Mouse (Mus musculus) forebrain, postnatal 0 days (tissue): ENCODE data around the gene A730061H03Rik. TPM values are rescaled to one million over a fixed set of nuclear protein-coding genes. Genes with fewer than 3 reads are reported as not detected.
A peak's percentile ranks its signal among the peaks of the same experiment; 100 is the strongest.

Experiments
- ATAC-seq: fragments of 200-750 bp; cut with Nextera tagmentation; 2 replicates; pipeline ENCODE4 v1.8.0; 2017; ENCODE audit warnings: mild to moderate bottlenecking, moderate library complexity
- DNase-seq: peaks from one replicate; pipeline ENCODE4 v3.0.0-alpha.2; 2015
- H3K27ac ChIP-seq: fragments of 300-500 bp; sonication (generic); 2 replicates; pipeline ENCODE4 v1.5.1; 2014; ENCODE audit warnings: low read depth, mild to moderate bottlenecking, antibody characterized with exemption, low read length, moderate library complexity, mixed read lengths
- H3K27me3 ChIP-seq: fragments of 300-500 bp; sonication (generic); 2 replicates; pipeline ENCODE4 v1.6.1; 2014; ENCODE audit warnings: mild to moderate bottlenecking, low read length, mixed read lengths; ENCODE audit not compliant: insufficient read depth
- H3K36me3 ChIP-seq: fragments of 300-500 bp; sonication (generic); 2 replicates; pipeline ENCODE4 v1.6.1; 2014; ENCODE audit warnings: mild to moderate bottlenecking, moderate library complexity; ENCODE audit not compliant: insufficient read depth
- H3K4me1 ChIP-seq: fragments of 300-500 bp; sonication (generic); 2 replicates; pipeline ENCODE4 v1.6.1; 2014; ENCODE audit warnings: antibody characterized with exemption; ENCODE audit not compliant: insufficient read depth
- H3K4me2 ChIP-seq: fragments of 300-500 bp; sonication (generic); 2 replicates; pipeline ENCODE4 v1.6.1; 2014; ENCODE audit warnings: low read depth, mild to moderate bottlenecking, moderate library complexity
- H3K4me3 ChIP-seq: fragments of 300-500 bp; sonication (generic); 2 replicates; pipeline ENCODE4 v1.5.1; 2014; ENCODE audit warnings: low read depth, low read length, mixed read lengths
- H3K9ac ChIP-seq: fragments of 300-500 bp; sonication (generic); 2 replicates; pipeline ENCODE4 v1.6.1; 2014; ENCODE audit warnings: mild to moderate bottlenecking
- H3K9me3 ChIP-seq: fragments of 300-500 bp; sonication (generic); 2 replicates; pipeline ENCODE4 v1.6.1; 2016; ENCODE audit warnings: low read length
- CTCF ChIP-seq: sonication (generic); IDR thresholded peaks from 2 replicates; pipeline ENCODE4 v1.5.1; 2016; ENCODE audit warnings: antibody characterized with exemption, control low read depth, low read depth
- WGBS: fragments of 180-500 bp; shearing (Covaris S2); extraction: QIAGEN DNeasy Blood & Tissue Kit; methylation state at CpG from one replicate; pipeline ENCODE4 v1.1.7; 2014; 5-methylcytosine and 5-hydroxymethylcytosine counted together
- polyA plus RNA-seq: library from polyadenylated mRNA; unstranded; fragments of >200 nt; fragmentation: Nextera tagmentation; extraction: Ambion mirVana; gene quantifications from 2 replicates; pipeline ENCODE4 v1.2.1, GENCODE M21; 2015
- total RNA-seq: library from RNA; depleted of rRNA; stranded (reverse); fragments of >200 nt; gene quantifications from 2 replicates; pipeline ENCODE4 v1.2.3, GENCODE M21; 2014

A730061H03Rik gene
- total and polyA plus RNA-seq, 2 experiments from 2014 or later, result not detected

DNA sequence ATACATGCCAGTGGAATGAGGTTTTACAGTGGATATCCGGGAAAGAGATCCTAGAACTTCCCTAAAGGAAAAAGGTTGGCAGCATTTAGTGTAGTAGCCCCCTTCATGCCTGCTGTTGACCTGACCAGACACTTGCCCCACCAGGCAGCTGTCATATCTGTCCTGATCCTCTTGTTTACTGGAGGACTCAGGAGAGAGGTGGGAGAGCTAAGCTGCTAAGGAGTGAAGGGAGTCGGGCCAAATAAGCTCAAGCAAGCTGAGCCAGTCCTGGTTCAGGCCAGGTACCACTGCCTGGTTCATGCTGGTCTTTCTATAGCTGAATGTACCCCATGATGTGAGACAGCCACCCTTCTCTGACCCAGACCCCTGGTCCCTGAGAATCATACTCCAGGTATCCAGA is 33.5 kb downstream of the A730061H03Rik start:
- Histone ChIP-seq H3K27ac (no peak overlapping the region), H3K4me3 (no peak overlapping the region), H3K9me3 (no peaks in the 10 kb centered on the region), H3K27me3 (no peaks in the 10 kb centered on the region), H3K9ac (no peak overlapping the region), H3K4me2 (no peak overlapping the region), H3K36me3 (no peaks in the 10 kb centered on the region), H3K4me1 (no peaks in the 10 kb centered on the region)
- ATAC-seq (no peak), DNase-seq (no peak)
- no peak for TF ChIP-seq CTCF
- 88% methylated on average over 2 of the region's 2 CpGs for whole genome bisulfite sequencing

DNA sequence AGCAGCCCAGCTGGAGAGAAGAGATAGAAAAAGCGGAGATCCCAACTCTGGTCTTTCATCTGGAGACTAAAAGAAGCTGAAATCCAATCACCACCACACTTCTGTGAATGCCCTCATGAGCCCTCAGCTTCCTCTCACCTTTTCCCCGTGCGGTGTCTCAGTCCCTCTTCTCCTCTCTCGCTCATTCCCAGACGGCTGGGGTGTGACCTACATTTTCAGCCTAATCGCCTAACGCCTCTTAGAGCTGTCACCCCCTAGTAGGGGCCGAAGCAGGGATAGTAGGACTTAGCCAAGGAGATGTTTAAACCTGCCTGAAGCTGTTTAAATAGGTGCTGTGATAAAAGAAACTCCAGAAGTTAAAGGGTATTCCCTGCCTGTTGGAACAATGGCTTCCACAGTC is 35.4 kb downstream of the A730061H03Rik start, which contains the start of gene Nrl:
Gene Nrl (minus strand): TSS at position 197 of the 400 bp plus-strand sequence.
- ATAC-seq (no peak), DNase-seq (no peak)
- no peaks in the 10 kb centered on the region for H3K9me3 ChIP-seq
- 39% methylated on average over 8 of the region's 8 CpGs for WGBS
- no peak within 1 kb of the TSS for H3K4me2 ChIP-seq
- H3K36me3 ChIP-seq, result no peaks in the 10 kb centered on the region
- no peak within 1 kb of the TSS for H3K9ac ChIP-seq
- no peak within 1 kb of the TSS for H3K27ac ChIP-seq
- no peaks in the 10 kb centered on the region for H3K27me3 ChIP-seq
- H3K4me3 ChIP-seq, result no peak within 1 kb of the TSS
- TF ChIP-seq CTCF, result no peak
- no peaks in the 10 kb centered on the region for H3K4me1 ChIP-seq

DNA sequence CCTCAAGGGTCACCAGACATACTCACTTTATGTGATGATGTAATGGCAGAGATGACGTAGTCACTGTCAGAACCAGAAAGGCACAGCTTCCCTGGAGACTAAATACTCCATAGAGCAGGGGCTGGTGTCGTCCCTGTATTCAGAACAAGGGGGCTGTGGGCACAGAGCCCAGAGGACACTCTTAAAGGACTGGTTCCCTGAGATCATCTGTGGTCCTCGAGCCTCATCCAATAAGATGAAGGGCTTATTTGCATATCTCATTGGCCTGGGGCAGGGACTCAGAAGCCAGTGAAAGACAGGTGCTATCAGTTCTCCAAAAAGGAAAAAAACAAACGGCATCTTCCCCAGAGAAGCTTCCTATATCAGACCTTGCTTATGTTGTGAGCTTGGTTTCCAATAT is 36.1 kb downstream of the A730061H03Rik start:
- DNase-seq (no peak), ATAC-seq (no peak)
- 41% methylated on average over 4 of the region's 4 CpGs for WGBS
- Histone ChIP-seq H3K36me3 (no peaks in the 10 kb centered on the region), H3K9ac (no peak overlapping the region), H3K27ac (no peak overlapping the region), H3K4me1 (no peaks in the 10 kb centered on the region), H3K4me3 (no peak overlapping the region), H3K27me3 (no peaks in the 10 kb centered on the region), H3K4me2 (no peak overlapping the region), H3K9me3 (no peaks in the 10 kb centered on the region)
- no peak for TF ChIP-seq CTCF

DNA sequence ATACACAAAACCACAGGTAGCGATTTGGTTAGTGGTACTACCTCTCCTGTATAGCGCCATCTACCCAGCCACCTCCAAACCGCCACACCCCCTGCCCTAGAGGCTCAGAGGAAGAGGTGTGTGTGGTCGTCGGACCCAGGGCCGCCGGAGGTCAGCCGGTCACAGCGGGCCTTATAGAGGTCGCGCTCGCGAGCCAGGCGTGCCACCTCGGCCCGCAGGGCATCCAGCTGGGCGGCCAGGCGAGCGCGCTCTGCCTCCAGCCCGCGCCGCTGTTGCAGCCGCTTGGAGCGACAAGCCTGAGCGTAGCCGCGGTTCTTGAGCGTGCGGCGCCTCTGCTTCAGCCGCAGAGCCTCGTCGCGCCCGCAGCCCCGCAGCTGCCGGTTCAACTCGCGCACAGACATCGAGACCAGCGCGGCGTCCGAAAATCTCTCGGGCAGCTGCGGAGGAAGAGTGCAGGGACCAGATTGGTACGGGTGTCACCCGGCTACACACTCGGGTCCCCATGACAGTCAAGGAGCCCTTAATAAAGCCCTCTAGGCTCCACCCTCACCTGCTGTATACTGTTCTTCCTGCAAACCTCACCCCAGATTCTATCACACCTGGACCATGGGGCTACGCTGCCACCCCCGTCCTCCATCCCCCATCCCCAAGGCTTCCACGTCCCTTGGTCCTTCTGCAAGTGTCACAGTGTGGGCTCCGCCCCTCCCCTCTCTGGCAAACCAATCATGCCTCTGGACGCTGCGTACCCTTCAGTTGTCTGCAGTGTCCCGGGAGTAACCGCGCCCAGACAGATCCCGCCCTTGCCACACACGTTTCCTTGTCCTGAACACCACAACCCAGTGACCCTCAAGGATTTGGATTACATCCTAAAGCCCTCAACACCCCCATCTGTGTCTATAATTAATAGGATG is 39.5 kb downstream of the A730061H03Rik start:
- Histone ChIP-seq H3K4me3 (peak overlapping the region; percentile 52), H3K4me1 (no peaks in the 10 kb centered on the region), H3K9me3 (no peaks in the 10 kb centered on the region), H3K27ac (peak overlapping the region; percentile 66), H3K27me3 (no peaks in the 10 kb centered on the region), H3K4me2 (peak overlapping the region; percentile 94), H3K36me3 (no peaks in the 10 kb centered on the region), H3K9ac (peak overlapping the region; percentile 60)
- peak; percentile 52 for TF ChIP-seq CTCF
- WGBS, result 3% methylated on average over 60 of the region's 61 CpGs
- DNase-seq (peak; percentile 63), ATAC-seq (peak; percentile 79)

DNA sequence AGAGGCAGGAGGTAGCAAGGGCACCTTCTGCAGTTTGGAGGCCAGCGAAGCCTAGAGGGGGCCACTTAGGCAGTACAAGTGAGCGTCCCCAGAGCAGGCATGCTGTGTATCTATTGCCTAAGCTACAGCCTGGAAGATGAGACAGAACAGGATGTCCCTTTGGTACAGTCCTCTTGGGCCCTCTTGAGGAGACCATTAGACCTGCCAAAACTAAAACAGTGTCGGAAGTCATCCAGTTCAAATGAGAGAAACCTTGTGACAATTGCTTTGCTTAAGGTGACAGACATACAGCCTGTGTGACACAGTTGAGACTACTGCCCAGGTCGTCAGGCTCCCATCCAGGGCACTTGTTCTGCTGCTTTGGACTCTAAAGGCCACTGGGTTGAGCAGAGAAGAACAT is 40.6 kb downstream of the A730061H03Rik start:
- H3K27ac ChIP-seq, result no peak overlapping the region
- TF ChIP-seq CTCF, result peak; percentile 31

DNA sequence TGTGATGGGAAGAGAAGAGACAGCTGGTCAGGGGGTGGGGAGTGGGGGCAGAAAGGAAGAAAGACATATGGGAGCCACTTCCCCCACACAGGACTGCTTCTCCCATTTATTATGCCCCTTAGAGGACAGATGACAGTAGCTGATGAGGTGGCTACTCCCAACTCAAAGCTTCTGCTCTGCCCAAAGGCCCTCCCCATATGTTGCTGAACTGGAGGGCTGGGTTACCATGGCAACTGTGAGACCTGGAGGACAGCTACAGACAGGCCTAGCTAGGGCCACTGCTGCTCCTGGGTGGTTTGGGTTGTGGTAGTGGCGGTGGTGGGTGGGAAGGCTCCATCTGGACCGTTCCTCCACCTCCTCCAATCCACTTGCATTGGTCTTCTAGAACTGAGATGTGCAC is 41.3 kb downstream of the A730061H03Rik start:
- H3K9ac ChIP-seq, result no peak overlapping the region
- no peaks in the 10 kb centered on the region for H3K36me3 ChIP-seq
- no peak for TF ChIP-seq CTCF
- 42% methylated on average over 2 of the region's 2 CpGs for WGBS
- no peaks in the 10 kb centered on the region for H3K4me1 ChIP-seq
- no peak overlapping the region for H3K4me3 ChIP-seq
- no peak overlapping the region for H3K4me2 ChIP-seq
- H3K27me3 ChIP-seq, result no peaks in the 10 kb centered on the region
- H3K27ac ChIP-seq, result no peak overlapping the region
- DNase-seq, result peak; percentile 24
- H3K9me3 ChIP-seq, result no peaks in the 10 kb centered on the region
- ATAC-seq, result peak; percentile 44

More for the DNA sequence above, 40.6 kb downstream of the A730061H03Rik start:
- Histone ChIP-seq H3K9ac (no peak overlapping the region), H3K4me2 (no peak overlapping the region; the same call in 1 of the 2 replicates), H3K4me1 (no peaks in the 10 kb centered on the region), H3K4me3 (no peak overlapping the region), H3K36me3 (no peaks in the 10 kb centered on the region), H3K27me3 (no peaks in the 10 kb centered on the region), H3K9me3 (no peaks in the 10 kb centered on the region)
- ATAC-seq (no peak), DNase-seq (no peak)
- 75% methylated on average over 4 of the region's 4 CpGs for WGBS

DNA sequence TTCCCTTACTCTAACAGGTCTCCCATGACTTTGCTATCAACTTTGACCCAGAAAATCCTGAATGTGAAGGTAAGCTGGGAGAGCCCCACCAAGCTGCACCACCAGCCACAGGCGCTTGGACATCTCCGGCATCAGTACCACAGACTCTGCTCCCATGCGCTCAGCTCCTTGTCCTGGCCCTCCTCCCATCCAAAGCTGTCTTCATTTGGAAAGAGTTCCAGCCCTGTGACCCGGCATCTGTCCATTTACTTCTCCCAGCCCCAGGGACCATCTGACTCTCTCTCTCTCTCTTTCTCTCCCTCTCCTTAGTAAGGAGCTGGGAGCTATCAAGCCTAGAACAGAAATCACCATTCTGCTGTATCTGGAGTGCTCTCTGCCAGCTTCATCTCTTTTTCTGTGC is 44.4 kb downstream of the A730061H03Rik start:
- no peak for ATAC-seq
- no peaks in the 10 kb centered on the region for H3K4me1 ChIP-seq
- WGBS, result 92% methylated on average over 4 of the region's 4 CpGs

More for the DNA sequence above, 44.4 kb downstream of the A730061H03Rik start:
- Histone ChIP-seq H3K27ac (no peak overlapping the region), H3K4me2 (no peak overlapping the region), H3K36me3 (no peaks in the 10 kb centered on the region), H3K4me3 (no peak overlapping the region), H3K9me3 (no peaks in the 10 kb centered on the region), H3K27me3 (no peaks in the 10 kb centered on the region), H3K9ac (no peak overlapping the region)
- TF ChIP-seq CTCF, result no peak
- no peak for DNase-seq
